Mouse (Mus musculus): ENCODE data around the gene Rpl11.

DNA sequence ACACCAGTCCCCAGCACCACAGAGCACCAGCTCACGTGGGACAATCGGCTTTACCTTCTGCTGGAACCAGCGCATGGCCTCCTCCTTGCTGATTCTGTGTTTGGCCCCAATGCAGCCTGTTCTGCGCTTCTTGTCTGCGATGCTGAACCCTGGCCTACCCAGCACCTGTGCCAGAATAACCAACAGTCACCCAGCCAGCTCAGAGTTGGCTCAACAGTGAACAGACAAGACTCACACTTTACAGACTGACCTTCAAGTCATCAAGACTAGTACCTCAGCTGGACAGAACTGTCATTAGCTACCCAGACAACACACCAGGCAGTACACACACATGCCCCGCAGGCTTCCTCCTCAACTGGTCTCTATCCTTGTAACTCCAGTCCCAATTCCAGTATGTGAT is 3.0 kb downstream of the Rpl11 start:
- TF ChIP-seq CTCF (IDR thresholded peaks at IDR 0.05; ENCODE audit: extremely low read depth, insufficient read length, insufficient replicate concordance, low read depth, low read length) (no peak), POLR2A (IDR thresholded peaks at IDR 0.05; ENCODE audit: low read depth, low read length) (no peak)
